Mouse (Mus musculus) MEL-GATA-1-ER (cell line): Measurements from ENCODE around the gene Trp53bp2.

Experiments
- DNase-seq: peaks from one replicate; pipeline ENCODE4 v3.0.0-alpha.2; 2012; ENCODE audit warnings: low read depth; ENCODE audit errors: extremely low read depth

Trp53bp2 gene

GRCm38 (mm10) chr1:182408684-182409327 is at the start of gene Trp53bp2:
TSS of gene Trp53bp2 (plus strand) at chr1:182409172.
- peak; percentile 78 for DNase-seq

GRCm38 (mm10) chr1:182362703-182363102 is 46.3 kb upstream of the Trp53bp2 start:
- peak; percentile 55 for DNase-seq

- DNase-seq: peak; percentile 45
Observed at GRCm38 (mm10) chr1:182363683-182364404, 45.1 kb upstream of the Trp53bp2 start.

- no peak for DNase-seq
Observed at GRCm38 (mm10) chr1:182368309-182368708, 40.7 kb upstream of the Trp53bp2 start.

- DNase-seq: no peak
Observed at GRCm38 (mm10) chr1:182368782-182369181, 40.2 kb upstream of the Trp53bp2 start.

GRCm38 (mm10) chr1:182369435-182369834 is 39.5 kb upstream of the Trp53bp2 start:
- no peak for DNase-seq

GRCm38 (mm10) chr1:182371891-182372290 is 37.1 kb upstream of the Trp53bp2 start:
- DNase-seq: no peak

- peak; percentile 49 for DNase-seq
Observed at GRCm38 (mm10) chr1:182376221-182376620, 32.8 kb upstream of the Trp53bp2 start.

GRCm38 (mm10) chr1:182376826-182377225 is 32.1 kb upstream of the Trp53bp2 start:
- no peak for DNase-seq

GRCm38 (mm10) chr1:182377519-182377918 is 31.5 kb upstream of the Trp53bp2 start:
- DNase-seq: no peak

- no peak for DNase-seq
Observed at GRCm38 (mm10) chr1:182378205-182378835, 30.7 kb upstream of the Trp53bp2 start.

GRCm38 (mm10) chr1:182378876-182379275 is 30.1 kb upstream of the Trp53bp2 start:
- DNase-seq: no peak

- no peak for DNase-seq
Observed at GRCm38 (mm10) chr1:182380683-182381082, 28.3 kb upstream of the Trp53bp2 start.

GRCm38 (mm10) chr1:182381327-182381726 is 27.6 kb upstream of the Trp53bp2 start:
- DNase-seq: no peak

GRCm38 (mm10) chr1:182383096-182383495 is 25.9 kb upstream of the Trp53bp2 start:
- DNase-seq: no peak

GRCm38 (mm10) chr1:182386449-182386848 is 22.5 kb upstream of the Trp53bp2 start:
- no peak for DNase-seq

- DNase-seq: no peak
Observed at GRCm38 (mm10) chr1:182388729-182389128, 20.2 kb upstream of the Trp53bp2 start.

- no peak for DNase-seq
Observed at GRCm38 (mm10) chr1:182398171-182398570, 10.8 kb upstream of the Trp53bp2 start.

GRCm38 (mm10) chr1:182398780-182399179 is 10.2 kb upstream of the Trp53bp2 start:
- DNase-seq: no peak

- no peak for DNase-seq
Observed at GRCm38 (mm10) chr1:182399205-182399604, 9.8 kb upstream of the Trp53bp2 start.

- no peak for DNase-seq
Observed at GRCm38 (mm10) chr1:182399908-182400307, 9.1 kb upstream of the Trp53bp2 start.

- DNase-seq: no peak
Observed at GRCm38 (mm10) chr1:182403076-182403475, 5.9 kb upstream of the Trp53bp2 start.
